In the genomic region with DNA sequence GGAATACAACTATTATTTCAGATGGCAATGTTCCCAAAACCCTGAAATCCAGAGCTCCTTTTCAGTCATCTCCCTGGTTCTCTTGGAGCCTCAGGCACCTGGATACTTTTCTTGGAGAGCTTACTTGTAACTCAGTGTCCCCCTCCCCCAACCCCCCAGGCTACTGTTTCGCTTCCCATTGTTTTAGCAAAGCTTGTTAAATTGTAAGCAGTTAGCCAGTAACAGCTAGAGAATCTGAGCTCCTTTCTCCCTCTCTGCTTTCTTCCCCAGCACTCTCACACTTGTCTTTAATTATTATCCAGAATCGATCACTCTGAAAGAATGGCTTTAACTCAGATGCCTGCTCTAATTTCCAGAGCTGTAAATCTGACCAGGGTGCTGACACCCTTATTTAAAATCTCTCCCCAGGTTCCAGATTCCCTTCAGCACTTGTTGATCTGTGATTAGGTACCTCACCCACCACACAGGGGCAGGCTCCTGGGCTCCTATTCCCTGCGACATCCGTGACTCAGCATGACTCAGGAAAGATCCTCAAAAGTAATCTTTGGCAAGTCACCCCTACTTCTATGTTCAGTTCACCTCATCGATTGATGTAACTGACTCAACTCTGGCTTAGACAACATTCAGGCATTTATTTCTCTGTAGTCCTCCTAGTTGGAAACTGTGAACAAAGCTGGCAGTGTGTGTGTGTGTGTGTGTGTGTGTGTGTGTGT, we compare ENCODE assay signal across 19 mouse cellular contexts.
DNase-seq lines count a peak whose midpoint lies in the region; ATAC-seq and TF ChIP-seq lines count a peak whose summit lies in the region.
"Had no signal": no experiment of that assay in that cellular context is flagged by ENCODE, and none has a peak within 500 bp of the region (broad histone marks: within the 10 kb centered on the region; RNA-seq: fewer than 3 reads in every experiment).

No protein-coding gene starts in this region.

- no peak for ATAC-seq in liver, postnatal 0 days
- ATAC-seq: forebrain, embryonic 13.5 days; midbrain, embryonic 16.5 days had no signal

- no peak for TF ChIP-seq EP300 in liver, postnatal 0 days (IDR thresholded peaks at IDR 0.05; ENCODE audit: low read depth)
- no peak for TF ChIP-seq EP300 in heart, adult 2 months (IDR thresholded peaks at IDR 0.05; ENCODE audit: insufficient read depth, low read depth, low read length)

- H3K4me1 ChIP-seq in liver, adult 2 months (ENCODE audit: control insufficient read depth, insufficient read depth, low read length), result no peaks in the 10 kb centered on the region; the same call in 1 of the 2 replicates
- H3K4me1 ChIP-seq in liver, postnatal 0 days (ENCODE audit: insufficient read depth), result no peaks in the 10 kb centered on the region
- no peaks in the 10 kb centered on the region for H3K4me1 ChIP-seq in heart, adult 2 months (ENCODE audit: control insufficient read depth, insufficient read depth, low read length)
- H3K4me1 ChIP-seq: forebrain, embryonic 13.5 days; hindbrain, embryonic 13.5 days; lung, embryonic 15.5 days; neural tube, embryonic 13.5 days had no signal

- TF ChIP-seq CTCF in liver, adult 2 months (IDR thresholded peaks at IDR 0.05; ENCODE audit: low read depth, low read length), result no peak
- no peak for TF ChIP-seq CTCF in liver, postnatal 0 days (IDR thresholded peaks at IDR 0.05; ENCODE audit: low read depth)
- TF ChIP-seq CTCF in heart, adult 2 months (IDR thresholded peaks at IDR 0.05), result no peak

- no peaks in the 10 kb centered on the region for H3K79me2 ChIP-seq in liver, adult 2 months (ENCODE audit: control insufficient read depth, insufficient read depth, low read length)
- no peaks in the 10 kb centered on the region for H3K79me2 ChIP-seq in heart, adult 2 months (replicated peaks; ENCODE audit: control insufficient read depth, insufficient read depth, low read length)

- 25% methylated on average over 5 of the region's 5 CpGs for WGBS in liver, adult 2 months
- WGBS in liver, postnatal 0 days (ENCODE audit: insufficient replicate concordance), result 30% methylated on average over 5 of the region's 5 CpGs
- 46% methylated on average over 5 of the region's 5 CpGs for WGBS in heart, adult 2 months

- H3K9me3 ChIP-seq in liver, postnatal 0 days (ENCODE audit: low read length), result no peaks in the 10 kb centered on the region
- H3K9me3 ChIP-seq: forebrain, embryonic 13.5 days; hindbrain, embryonic 13.5 days; lung, embryonic 15.5 days; neural tube, embryonic 13.5 days had no signal

- peak; percentile 1 for DNase-seq in embryo, embryonic 10.5 days (ENCODE audit: low spot score)
- no peak for DNase-seq in embryo, embryonic 10 days (ENCODE audit: low spot score)
- peak; percentile 84 for DNase-seq in liver, adult 2 months (ENCODE audit: extremely low read depth, low read depth, low spot score)
- DNase-seq in liver, postnatal 0 days, result no peak
- DNase-seq in WW6 (ENCODE audit: low read depth, low spot score), result peak; percentile 13
- DNase-seq in mesoderm, embryonic 11.5 days (ENCODE audit: low read depth, low spot score), result peak; percentile 5
- DNase-seq in layer of hippocampus, postnatal 14 days (ENCODE audit: low spot score in 2 of 2), result no peak
- DNase-seq in heart, adult 2 months, result no peak
- DNase-seq: cerebellum, adult 11 months; heart, adult 18-20 months; kidney, adult 11 months had no signal

- H3K27me3 ChIP-seq in liver, adult 2 months (ENCODE audit: control insufficient read depth, insufficient read depth, low read length), result no peaks in the 10 kb centered on the region
- H3K27me3 ChIP-seq in liver, postnatal 0 days (ENCODE audit: insufficient read depth, low read length), result no peaks in the 10 kb centered on the region
- no peaks in the 10 kb centered on the region for H3K27me3 ChIP-seq in heart, adult 2 months (ENCODE audit: control insufficient read depth, insufficient read depth, low read length)
- H3K27me3 ChIP-seq: forebrain, embryonic 13.5 days; hindbrain, embryonic 13.5 days; lung, embryonic 15.5 days; neural tube, embryonic 13.5 days had no signal

- no peak overlapping the region for H3K4me3 ChIP-seq in liver, adult 2 months (ENCODE audit: insufficient read depth, low read depth, low read length)
- H3K4me3 ChIP-seq in liver, postnatal 0 days (ENCODE audit: low read depth, low read length), result no peak overlapping the region
- no peak overlapping the region for H3K4me3 ChIP-seq in heart, adult 2 months
- H3K4me3 ChIP-seq: forebrain, embryonic 13.5 days; hindbrain, embryonic 13.5 days; layer of hippocampus, adult 2 months; left cerebral cortex, adult 2 months; lung, embryonic 15.5 days; neural tube, embryonic 13.5 days had no signal

- H3K4me2 ChIP-seq in liver, postnatal 0 days (ENCODE audit: low read depth, low read length), result no peak overlapping the region
- H3K4me2 ChIP-seq: forebrain, embryonic 13.5 days; hindbrain, embryonic 13.5 days; liver, embryonic 11.5 days; lung, embryonic 15.5 days; neural tube, embryonic 13.5 days had no signal

- TF ChIP-seq POLR2A in liver, adult 2 months (IDR thresholded peaks at IDR 0.05; ENCODE audit: extremely low read depth, insufficient read depth, low read length), result no peak
- no peak for TF ChIP-seq POLR2A in heart, adult 2 months (IDR thresholded peaks at IDR 0.05; ENCODE audit: insufficient read depth, low read depth, low read length)

- no peaks in the 10 kb centered on the region for H3K36me3 ChIP-seq in liver, adult 2 months (ENCODE audit: control insufficient read depth, insufficient read depth, low read length)
- H3K36me3 ChIP-seq in liver, postnatal 0 days (replicated peaks; ENCODE audit: insufficient read depth, low read length), result no peaks in the 10 kb centered on the region
- H3K36me3 ChIP-seq in heart, adult 2 months (ENCODE audit: control insufficient read depth, insufficient read depth, low read length), result no peaks in the 10 kb centered on the region
- H3K36me3 ChIP-seq: hindbrain, embryonic 13.5 days; lung, embryonic 15.5 days; neural tube, embryonic 13.5 days had no signal

- H3K27ac ChIP-seq in liver, adult 2 months (replicated peaks; ENCODE audit: insufficient read depth, low read depth, low read length), result no peak overlapping the region
- no peak overlapping the region for H3K27ac ChIP-seq in liver, postnatal 0 days (ENCODE audit: low read depth)
- H3K27ac ChIP-seq in heart, adult 2 months, result no peak overlapping the region
- H3K27ac ChIP-seq: forebrain, embryonic 13.5 days; hindbrain, embryonic 13.5 days; layer of hippocampus, adult 2 months; left cerebral cortex, adult 2 months; lung, embryonic 15.5 days; neural tube, embryonic 13.5 days had no signal

- no peak overlapping the region for H3K9ac ChIP-seq in liver, adult 2 months (ENCODE audit: low read depth, low read length)
- H3K9ac ChIP-seq in liver, postnatal 0 days (replicated peaks), result no peak overlapping the region
- H3K9ac ChIP-seq in heart, adult 2 months (ENCODE audit: low read depth, low read length), result no peak overlapping the region
- H3K9ac ChIP-seq: forebrain, embryonic 13.5 days; hindbrain, embryonic 13.5 days; lung, embryonic 15.5 days; neural tube, embryonic 13.5 days had no signal

- intact Hi-C loops in heart, adult 2 months (cut with DNase I), result no loop called here

Comparison
In these comparisons a context has a peak if more than half of its experiments do, and no peak if none do; other contexts are left out.
1. DNase-seq: peak in embryo, embryonic 10.5 days (single experiment), liver, adult 2 months (single experiment), WW6 (single experiment) and mesoderm, embryonic 11.5 days (single experiment); none in embryo, embryonic 10 days (single experiment), liver, postnatal 0 days (single experiment), layer of hippocampus, postnatal 14 days (0 of 2) and heart, adult 2 months (0 of 2).